Mouse (Mus musculus) hindbrain, embryonic 15.5 days (tissue): ENCODE data around the gene Ndufs5. TPM values are rescaled to one million over a fixed set of nuclear protein-coding genes. Genes with fewer than 3 reads are reported as not detected.

Experiments used
- ATAC-seq: fragments of 200-750 bp; cut with Nextera tagmentation; 2 replicates; pipeline ENCODE4 v1.8.0; 2017; ENCODE audit warnings: low read depth, moderate number of reproducible peaks, moderate TSS enrichment; ENCODE audit not compliant: low FRiP score
- H3K27ac ChIP-seq: fragments of 300-500 bp; sonication (generic); replicated peaks from 2 replicates; pipeline ENCODE4 v1.5.1; 2015; ENCODE audit warnings: mild to moderate bottlenecking, inconsistent platforms
- H3K27me3 ChIP-seq: fragments of 300-500 bp; sonication (generic); 2 replicates; pipeline ENCODE4 v1.6.1; 2015; ENCODE audit warnings: control low read depth, inconsistent platforms
- H3K36me3 ChIP-seq: fragments of 300-500 bp; sonication (generic); 2 replicates; pipeline ENCODE4 v1.6.1; 2015; ENCODE audit warnings: control low read depth, inconsistent platforms
- H3K4me1 ChIP-seq: fragments of 300-500 bp; sonication (generic); replicated peaks from 2 replicates; pipeline ENCODE4 v1.6.1; 2015; ENCODE audit warnings: control low read depth, inconsistent platforms
- H3K4me2 ChIP-seq: fragments of 300-500 bp; sonication (generic); 2 replicates; pipeline ENCODE4 v1.6.1; 2015; ENCODE audit warnings: moderate library complexity, mild to moderate bottlenecking, inconsistent platforms
- H3K4me3 ChIP-seq: fragments of 300-500 bp; sonication (generic); 2 replicates; pipeline ENCODE4 v1.5.1; 2015; ENCODE audit warnings: mild to moderate bottlenecking, inconsistent platforms
- H3K9ac ChIP-seq: fragments of 300-500 bp; sonication (generic); 2 replicates; pipeline ENCODE4 v1.6.1; 2015; ENCODE audit warnings: inconsistent platforms
- H3K9me3 ChIP-seq: fragments of 300-500 bp; sonication (generic); 2 replicates; pipeline ENCODE4 v1.6.1; 2016; ENCODE audit warnings: control low read depth, inconsistent platforms
- WGBS: fragments of 180-500 bp; shearing (Covaris S2); methylation state at CpG from one replicate; pipeline ENCODE4 v1.1.7; 2015; 5-methylcytosine and 5-hydroxymethylcytosine counted together
- polyA plus RNA-seq: library from polyadenylated mRNA; unstranded; fragments of >200 nt; fragmentation: Nextera tagmentation; extraction: Ambion mirVana; gene quantifications from 2 replicates; pipeline ENCODE4 v1.2.1, GENCODE M21; 2015

Ndufs5 gene
- polyA plus RNA-seq, 1 experiment from 2014 or later: 457 TPM

- Histone ChIP-seq H3K27ac (no peak overlapping the region), H3K4me3 (no peak overlapping the region), H3K36me3 (peaks cover 35% of the 10 kb centered on the region), H3K27me3 (no peaks in the 10 kb centered on the region), H3K4me1 (no peaks in the 10 kb centered on the region), H3K9me3 (no peaks in the 10 kb centered on the region), H3K9ac (no peak overlapping the region), H3K4me2 (no peak overlapping the region)
- ATAC-seq: peak; percentile 27; the same call in 1 of the 2 replicates
- 92% methylated on average over 2 of the region's 2 CpGs for WGBS
Observed at GRCm38 (mm10) chr4:123732921-123733320, 14.9 kb upstream of the Ndufs5 start.

GRCm38 (mm10) chr4:123732163-123732910 lies 14.3 kb upstream of the Ndufs5 start:
- Histone ChIP-seq H3K36me3 (peaks cover 31% of the 10 kb centered on the region), H3K9ac (no peak overlapping the region), H3K4me1 (no peaks in the 10 kb centered on the region), H3K4me2 (no peak overlapping the region), H3K27ac (no peak overlapping the region), H3K27me3 (no peaks in the 10 kb centered on the region), H3K4me3 (no peak overlapping the region), H3K9me3 (no peaks in the 10 kb centered on the region)
- 92% methylated on average over 4 of the region's 4 CpGs for WGBS
- 0 out of 2 replicates have a peak, but pooled peaks have one; percentile 27 for ATAC-seq

GRCm38 (mm10) chr4:123721761-123722160 lies 3.8 kb upstream of the Ndufs5 start:
- no peak overlapping the region for H3K27ac ChIP-seq
- 78% methylated on average over 4 of the region's 4 CpGs for WGBS
- H3K4me2 ChIP-seq: no peak overlapping the region
- peaks cover 10% of the 10 kb centered on the region for H3K4me1 ChIP-seq
- H3K9ac ChIP-seq: no peak overlapping the region
- H3K36me3 ChIP-seq: no peaks in the 10 kb centered on the region
- H3K27me3 ChIP-seq: no peaks in the 10 kb centered on the region
- no peak overlapping the region for H3K4me3 ChIP-seq
- no peaks in the 10 kb centered on the region for H3K9me3 ChIP-seq
- ATAC-seq: no peak

GRCm38 (mm10) chr4:123718434-123718780 lies 405 bp upstream of the Ndufs5 start:
- peak overlapping the region; percentile 66 for H3K4me2 ChIP-seq
- peak; percentile 21; the same call in 1 of the 2 replicates for ATAC-seq
- peak overlapping the region; percentile 95 for H3K4me3 ChIP-seq
- peaks cover 17% of the 10 kb centered on the region for H3K36me3 ChIP-seq
- peak overlapping the region; percentile 46 for H3K9ac ChIP-seq
- H3K27me3 ChIP-seq: no peaks in the 10 kb centered on the region
- H3K9me3 ChIP-seq: no peaks in the 10 kb centered on the region
- peaks cover 14% of the 10 kb centered on the region for H3K4me1 ChIP-seq
- 32% methylated on average over 7 of the region's 7 CpGs for WGBS
- 0 out of 2 replicates have a peak overlapping the region, but pooled peaks have one; percentile 63 for H3K27ac ChIP-seq

GRCm38 (mm10) chr4:123712431-123712830 lies 5.6 kb downstream of the Ndufs5 start:
- H3K9ac ChIP-seq: no peak overlapping the region
- H3K4me2 ChIP-seq: no peak overlapping the region
- peaks cover 9% of the 10 kb centered on the region for H3K4me1 ChIP-seq
- H3K9me3 ChIP-seq: no peaks in the 10 kb centered on the region
- H3K4me3 ChIP-seq: no peak overlapping the region
- WGBS: 95% methylated on average over 3 of the region's 3 CpGs
- peaks cover 25% of the 10 kb centered on the region for H3K36me3 ChIP-seq
- no peak for ATAC-seq
- H3K27ac ChIP-seq: no peak overlapping the region
- no peaks in the 10 kb centered on the region for H3K27me3 ChIP-seq

- 94% methylated on average over 5 of the region's 5 CpGs for WGBS
- no peak overlapping the region for H3K4me2 ChIP-seq
Observed at GRCm38 (mm10) chr4:123707340-123707739, 10.7 kb downstream of the Ndufs5 start.

GRCm38 (mm10) chr4:123705340-123705739 lies 12.7 kb downstream of the Ndufs5 start:
- H3K9ac ChIP-seq: no peak overlapping the region
- H3K4me3 ChIP-seq: no peak overlapping the region
- no peaks in the 10 kb centered on the region for H3K27me3 ChIP-seq
- no peaks in the 10 kb centered on the region for H3K4me1 ChIP-seq
- WGBS: 91% methylated on average over 2 of the region's 2 CpGs
- H3K4me2 ChIP-seq: no peak overlapping the region
- H3K27ac ChIP-seq: no peak overlapping the region
- no peaks in the 10 kb centered on the region for H3K9me3 ChIP-seq
- no peaks in the 10 kb centered on the region for H3K36me3 ChIP-seq
- ATAC-seq: no peak

More at GRCm38 (mm10) chr4:123707340-123707739, 10.7 kb downstream of the Ndufs5 start:
- Histone ChIP-seq H3K27ac (no peak overlapping the region), H3K4me1 (no peaks in the 10 kb centered on the region), H3K27me3 (no peaks in the 10 kb centered on the region), H3K36me3 (peaks cover 4% of the 10 kb centered on the region), H3K9ac (no peak overlapping the region), H3K9me3 (no peaks in the 10 kb centered on the region), H3K4me3 (no peak overlapping the region)
- ATAC-seq: no peak

GRCm38 (mm10) chr4:123693384-123693783 lies 24.6 kb downstream of the Ndufs5 start:
- no peak overlapping the region for H3K4me3 ChIP-seq
- H3K36me3 ChIP-seq: no peaks in the 10 kb centered on the region
- no peak overlapping the region for H3K27ac ChIP-seq
- H3K27me3 ChIP-seq: no peaks in the 10 kb centered on the region
- H3K9me3 ChIP-seq: no peaks in the 10 kb centered on the region
- H3K4me1 ChIP-seq: 0 out of 2 replicates have a peak, but pooled peaks cover under 1% of the 10 kb centered on the region
- no peak for ATAC-seq
- H3K4me2 ChIP-seq: no peak overlapping the region
- no peak overlapping the region for H3K9ac ChIP-seq
- WGBS: 74% methylated on average over 12 of the region's 12 CpGs

GRCm38 (mm10) chr4:123692071-123692470 lies 25.9 kb downstream of the Ndufs5 start:
- no peaks in the 10 kb centered on the region for H3K9me3 ChIP-seq
- WGBS: 87% methylated on average over 3 of the region's 3 CpGs

GRCm38 (mm10) chr4:123690311-123690710 lies 27.7 kb downstream of the Ndufs5 start:
- ATAC-seq: no peak
- Histone ChIP-seq H3K36me3 (no peaks in the 10 kb centered on the region), H3K4me2 (no peak overlapping the region), H3K9ac (no peak overlapping the region), H3K9me3 (no peaks in the 10 kb centered on the region), H3K4me1 (peaks cover 19% of the 10 kb centered on the region), H3K27me3 (no peaks in the 10 kb centered on the region), H3K27ac (no peak overlapping the region), H3K4me3 (no peak overlapping the region)
- WGBS: 77% methylated on average over 10 of the region's 10 CpGs

More at GRCm38 (mm10) chr4:123692071-123692470, 25.9 kb downstream of the Ndufs5 start:
- Histone ChIP-seq H3K4me3 (no peak overlapping the region), H3K4me1 (peaks cover 6% of the 10 kb centered on the region), H3K27me3 (no peaks in the 10 kb centered on the region), H3K9ac (no peak overlapping the region), H3K4me2 (no peak overlapping the region), H3K27ac (no peak overlapping the region), H3K36me3 (no peaks in the 10 kb centered on the region)
- ATAC-seq: no peak

- H3K36me3 ChIP-seq: peaks cover 11% of the 10 kb centered on the region
- peak overlapping the region; percentile 95 for H3K4me2 ChIP-seq
- H3K27ac ChIP-seq: peak overlapping the region; percentile 98
- no peaks in the 10 kb centered on the region for H3K9me3 ChIP-seq
- H3K4me1 ChIP-seq: peaks cover 35% of the 10 kb centered on the region
- H3K9ac ChIP-seq: peak overlapping the region; percentile 98
- peak overlapping the region; percentile 97 for H3K4me3 ChIP-seq
- H3K27me3 ChIP-seq: no peaks in the 10 kb centered on the region
- peak; percentile 61 for ATAC-seq
- 1% methylated on average over 53 of the region's 89 CpGs for WGBS
Observed at GRCm38 (mm10) chr4:123687025-123687781, 30.8 kb downstream of the Ndufs5 start.

GRCm38 (mm10) chr4:123686368-123687024 lies 31.5 kb downstream of the Ndufs5 start:
- H3K27ac ChIP-seq: peak overlapping the region; percentile 98
- peak overlapping the region; percentile 98 for H3K9ac ChIP-seq
- H3K36me3 ChIP-seq: peaks cover 11% of the 10 kb centered on the region
- WGBS: 1% methylated on average over 36 of the region's 56 CpGs
- ATAC-seq: peak; percentile 64
- H3K9me3 ChIP-seq: no peaks in the 10 kb centered on the region
- peaks cover 40% of the 10 kb centered on the region for H3K4me1 ChIP-seq
- peak overlapping the region; percentile 97 for H3K4me3 ChIP-seq
- peak overlapping the region; percentile 95 for H3K4me2 ChIP-seq
- no peaks in the 10 kb centered on the region for H3K27me3 ChIP-seq
